Mouse (Mus musculus) stomach, embryonic 14.5 days (tissue): ENCODE results near the gene Cdk14. TPM values are rescaled to one million over a fixed set of nuclear protein-coding genes. Genes with fewer than 3 reads are reported as not detected.

Experiments
- microRNA-seq: library from miRNA; unstranded; fragments of <30 nt; microRNA quantifications from one replicate; pipeline ENCODE4, GENCODE M21; 2016
- polyA plus RNA-seq: library from polyadenylated mRNA; unstranded; fragments of >200 nt; fragmentation: Nextera tagmentation; extraction: Ambion mirVana; gene quantifications from 2 replicates; pipeline ENCODE4 v1.2.1, GENCODE M21; 2014

Gene Cdk14
- polyA plus RNA-seq, 1 experiment from 2014 or later, result 28.3 TPM

Small RNAs within 50 kb of the gene (microRNA-seq; reads per million reads assigned to microRNA genes)
- gene Gm25037, result not detected
- not detected for gene Gm44483

Other genes starting within 250 kb of the Cdk14 start
- not detected in 2 replicates for gene 1700015F17Rik, start 58.8 kb upstream of the Cdk14 start, polyA plus RNA-seq
- 21.4 and 24.6 TPM in 2 replicates for gene Cldn12, start 94.6 kb upstream of the Cdk14 start, polyA plus RNA-seq
- 27.6 and 30.6 TPM in 2 replicates for gene Gtpbp10, start 139.2 kb upstream of the Cdk14 start, polyA plus RNA-seq
- 1.6 and 2.1 TPM in 2 replicates for gene Gm8773, start 153.5 kb upstream of the Cdk14 start, polyA plus RNA-seq
- gene Cfap69, start 243.9 kb upstream of the Cdk14 start, polyA plus RNA-seq, result 3.4 and 4.0 TPM in 2 replicates